28 mouse cellular contexts compared by ENCODE assay signal in genomic region chr15:11954190-11954589, GRCm38 (mm10). TPM values are rescaled to one million over a fixed set of nuclear protein-coding genes. Genes with fewer than 3 reads are reported as not detected.
DNase-seq lines count a peak whose midpoint lies in the region; ATAC-seq and TF ChIP-seq lines count a peak whose summit lies in the region.
"Had no signal": no experiment of that assay in that cellular context is flagged by ENCODE, and none has a peak within 500 bp of the region (broad histone marks: within the 10 kb centered on the region; RNA-seq: fewer than 3 reads in every experiment).

No protein-coding gene starts in this region.

- no peak overlapping the region for H3K27ac ChIP-seq in kidney, adult 2 months (ENCODE audit: insufficient read depth, low read depth, low read length)
- no peak overlapping the region for H3K27ac ChIP-seq in kidney, embryonic 14.5 days (ENCODE audit: low read depth, low read length)
- H3K27ac ChIP-seq in brown adipose tissue, adult 24 weeks (replicated peaks; ENCODE audit: low read depth, low read length) = peak overlapping the region; percentile 99
- H3K27ac ChIP-seq: gastrocnemius, adult 2 months; heart, embryonic 13.5 days; hindbrain, embryonic 15.5 days; intestine, embryonic 15.5 days had no signal

- DNase-seq in adrenal gland, postnatal 10 days = peak; percentile 67
- DNase-seq in adrenal gland, adult 18-20 months (ENCODE audit: low spot score in 2 of 2) = no peak
- peak; percentile 5 for DNase-seq in kidney, adult 2 months
- DNase-seq in adrenal gland, postnatal 14 days = peak; percentile 78
- DNase-seq in ovary, postnatal 36 days (ENCODE audit: low spot score) = no peak
- DNase-seq in spleen, postnatal 14 days (ENCODE audit: low spot score in 2 of 2) = no peak
- DNase-seq: cerebellum, adult 11 months; cerebellum, adult 2 months; cerebellum, adult 9-11 months; cerebellum, postnatal 36 days; embryo, embryonic 11 days; forebrain, postnatal 0 days; gastrocnemius, adult 2 months; gastrocnemius, postnatal 14 days; heart, adult 18-20 months; heart, postnatal 14 days; heart, postnatal 4 days; kidney, adult 11 months; kidney, adult 9 months had no signal

- ATAC-seq in kidney, embryonic 14.5 days (ENCODE audit: low FRiP score, low TSS enrichment) = no peak
- ATAC-seq: activated CD4-positive, CD25-positive, alpha-beta regulatory T cell, adult 4 months; CD4-positive, CD25-positive, alpha-beta regulatory T cell, adult 4 months; forebrain, embryonic 14.5 days; forebrain, postnatal 0 days; intestine, embryonic 15.5 days had no signal

- TF ChIP-seq POLR2A in kidney, adult 2 months (IDR thresholded peaks at IDR 0.05; ENCODE audit: low read depth, low read length) = no peak

- H3K27me3 ChIP-seq in kidney, adult 2 months (replicated peaks; ENCODE audit: control insufficient read depth, insufficient read depth, low read length) = no peaks in the 10 kb centered on the region
- no peaks in the 10 kb centered on the region for H3K27me3 ChIP-seq in kidney, embryonic 14.5 days (ENCODE audit: control insufficient read depth, insufficient read depth, low read length)
- H3K27me3 ChIP-seq: heart, embryonic 13.5 days; hindbrain, embryonic 15.5 days; intestine, embryonic 15.5 days had no signal

- no peak overlapping the region for H3K9ac ChIP-seq in kidney, embryonic 14.5 days (ENCODE audit: low read depth, low read length)
- H3K9ac ChIP-seq: forebrain, postnatal 0 days; heart, embryonic 13.5 days; hindbrain, embryonic 15.5 days; intestine, embryonic 15.5 days had no signal

- WGBS in kidney, adult 2 months = 42% methylated on average over 4 of the region's 4 CpGs
- 60% methylated on average over 4 of the region's 4 CpGs for WGBS in kidney, embryonic 14.5 days

- no peaks in the 10 kb centered on the region for H3K36me3 ChIP-seq in kidney, adult 2 months (ENCODE audit: control insufficient read depth, insufficient read depth, low read length)
- H3K36me3 ChIP-seq in kidney, embryonic 14.5 days (ENCODE audit: control insufficient read depth, insufficient read depth, low read length) = no peaks in the 10 kb centered on the region
- H3K36me3 ChIP-seq: heart, embryonic 13.5 days; hindbrain, embryonic 15.5 days; intestine, embryonic 15.5 days had no signal

- no peaks in the 10 kb centered on the region for H3K9me3 ChIP-seq in kidney, embryonic 14.5 days (ENCODE audit: control insufficient read depth, low read length)
- H3K9me3 ChIP-seq: heart, embryonic 13.5 days; hindbrain, embryonic 15.5 days; intestine, embryonic 15.5 days had no signal

- no peak overlapping the region for H3K4me3 ChIP-seq in kidney, adult 2 months (ENCODE audit: insufficient read depth, low read depth, low read length)
- no peak overlapping the region for H3K4me3 ChIP-seq in kidney, embryonic 14.5 days (ENCODE audit: low read length)
- no peak overlapping the region for H3K4me3 ChIP-seq in brown adipose tissue, adult 24 weeks (ENCODE audit: insufficient read depth, low read depth, low read length)
- H3K4me3 ChIP-seq: gastrocnemius, adult 2 months; heart, embryonic 13.5 days; hindbrain, embryonic 15.5 days; intestine, embryonic 15.5 days had no signal

- H3K4me1 ChIP-seq in kidney, adult 2 months (ENCODE audit: control insufficient read depth, insufficient read depth, low read length) = no peaks in the 10 kb centered on the region
- H3K4me1 ChIP-seq in kidney, embryonic 14.5 days (ENCODE audit: control insufficient read depth, insufficient read depth, low read length) = no peaks in the 10 kb centered on the region
- peaks cover 12% of the 10 kb centered on the region for H3K4me1 ChIP-seq in brown adipose tissue, adult 24 weeks (ENCODE audit: control insufficient read depth, insufficient read depth, insufficient read length, low read length)
- H3K4me1 ChIP-seq: hindbrain, embryonic 15.5 days; intestine, embryonic 15.5 days had no signal

- TF ChIP-seq CTCF in kidney, adult 2 months (conservative IDR thresholded peaks at IDR 0.05; ENCODE audit: insufficient read depth, insufficient read length, low read depth, low read length) = no peak

- H3K4me2 ChIP-seq in kidney, embryonic 14.5 days (replicated peaks; ENCODE audit: low read depth, low read length) = no peak overlapping the region
- H3K4me2 ChIP-seq: heart, embryonic 13.5 days; hindbrain, embryonic 15.5 days; intestine, embryonic 15.5 days had no signal

RNA-seq across cellular contexts. Expression of gene Sub1, which starts 42.6 kb away (rescaled TPM):
- 100 to 1,000 TPM; 235 to 272 TPM for total RNA-seq in adrenal gland, postnatal 10 days (2021)
- 100 to 1,000 TPM; 203 to 249 TPM for total RNA-seq in adrenal gland, adult 18-20 months (2021)
- 5.0 and 10.5 TPM in 2 replicates for polyA plus RNA-seq in kidney, adult 2 months (2012; rRNA removed)
- 790 and 1,118 TPM in 2 replicates for polyA plus RNA-seq in kidney, embryonic 14.5 days (2014; fragmentation: Nextera tagmentation; extraction: Ambion mirVana)
- total RNA-seq in adrenal gland, postnatal 14 days (2021) = 251 and 264 TPM in 2 replicates
- 220 and 238 TPM in 2 replicates for polyA plus RNA-seq in brown adipose tissue, adult 24 weeks (2012; ENCODE audit: insufficient read depth, insufficient read length, missing spikeins)

RNA-seq across cellular contexts. Expression of gene Npr3, which starts 47.1 kb away (rescaled TPM):
- 10 to 100 TPM; 28.4 to 36.5 TPM for total RNA-seq in adrenal gland, postnatal 10 days (2021)
- 10 to 100 TPM; 12.6 to 55.5 TPM for total RNA-seq in adrenal gland, adult 18-20 months (2021)
- 5.9 and 6.1 TPM in 2 replicates for polyA plus RNA-seq in kidney, adult 2 months (2012; rRNA removed)
- 5.6 and 8.1 TPM in 2 replicates for polyA plus RNA-seq in kidney, embryonic 14.5 days (2014; fragmentation: Nextera tagmentation; extraction: Ambion mirVana)
- total RNA-seq in adrenal gland, postnatal 14 days (2021) = 47.2 and 51.8 TPM in 2 replicates
- polyA plus RNA-seq in brown adipose tissue, adult 24 weeks (2012; ENCODE audit: insufficient read depth, insufficient read length, missing spikeins) = 67.8 and 71.3 TPM in 2 replicates
- total RNA-seq: MEL had no signal
- polyA plus RNA-seq: activated CD4-positive, CD25-positive, alpha-beta regulatory T cell, adult 4 months; CD4-positive, CD25-positive, alpha-beta regulatory T cell, adult 4 months had no signal

Comparison
In these comparisons a context has a peak if more than half of its experiments do, and no peak if none do; other contexts are left out.
1. DNase-seq: peak in adrenal gland, postnatal 10 days (single experiment), kidney, adult 2 months (single experiment) and adrenal gland, postnatal 14 days (single experiment); none in adrenal gland, adult 18-20 months (0 of 2), ovary, postnatal 36 days (single experiment) and spleen, postnatal 14 days (0 of 2).